Mouse (Mus musculus) lung, postnatal 0 days (tissue): ENCODE measurements around the gene Mccc2. TPM values are rescaled to one million over a fixed set of nuclear protein-coding genes. Genes with fewer than 3 reads are reported as not detected.
"Not testable (repeated sequence)": the region's sequence is repeated elsewhere in the genome, so short reads cannot be mapped to it uniquely, and the experiment has no call there.

Experiments used
- ATAC-seq: fragments of 200-750 bp; cut with Nextera tagmentation; 2 replicates; pipeline ENCODE4 v1.8.0; 2017; ENCODE audit warnings: moderate library complexity
- DNase-seq: peaks from one replicate; pipeline ENCODE4 v3.0.0-alpha.2; 2016; ENCODE audit warnings: low spot score
- H3K27ac ChIP-seq: fragments of 300-500 bp; sonication (generic); 2 replicates; pipeline ENCODE4 v1.5.1; 2014; ENCODE audit warnings: antibody characterized with exemption, mild to moderate bottlenecking, low read length, mixed read lengths
- H3K27me3 ChIP-seq: fragments of 300-500 bp; sonication (generic); replicated peaks from 2 replicates; pipeline ENCODE4 v1.6.1; 2014; ENCODE audit warnings: low read length, mixed read lengths; ENCODE audit not compliant: insufficient read depth
- H3K36me3 ChIP-seq: fragments of 300-500 bp; sonication (generic); 2 replicates; pipeline ENCODE4 v1.6.1; 2014; ENCODE audit warnings: low read length, mixed read lengths; ENCODE audit not compliant: insufficient read depth
- H3K4me1 ChIP-seq: fragments of 300-500 bp; sonication (generic); 2 replicates; pipeline ENCODE4 v1.6.1; 2014; ENCODE audit warnings: antibody characterized with exemption, low read depth, low read length, mixed read lengths; ENCODE audit not compliant: insufficient read depth
- H3K4me2 ChIP-seq: fragments of 300-500 bp; sonication (generic); replicated peaks from 2 replicates; pipeline ENCODE4 v1.6.1; 2014; ENCODE audit warnings: low read depth, mild to moderate bottlenecking, low read length, moderate library complexity, mixed read lengths
- H3K4me3 ChIP-seq: fragments of 300-500 bp; sonication (generic); 2 replicates; pipeline ENCODE4 v1.5.1; 2014; ENCODE audit warnings: low read depth, low read length
- H3K9ac ChIP-seq: fragments of 300-500 bp; sonication (generic); replicated peaks from 2 replicates; pipeline ENCODE4 v1.6.1; 2014; ENCODE audit warnings: low read depth, mild to moderate bottlenecking
- H3K9me3 ChIP-seq: fragments of 300-500 bp; sonication (generic); 2 replicates; pipeline ENCODE4 v1.6.1; 2016; ENCODE audit warnings: low read length, mixed read lengths
- CTCF ChIP-seq: IDR thresholded peaks from 2 replicates; pipeline ENCODE4 v1.5.1; 2016; ENCODE audit warnings: antibody characterized with exemption, mild to moderate bottlenecking
- EP300 ChIP-seq: IDR thresholded peaks from 2 replicates; pipeline ENCODE4 v1.6.1; 2016; ENCODE audit warnings: antibody characterized with exemption, mild to moderate bottlenecking, control low read depth
- WGBS: fragments of 180-500 bp; shearing (Covaris S2); extraction: QIAGEN DNeasy Blood & Tissue Kit; methylation state at CpG from one replicate; pipeline ENCODE4 v1.1.7; 2014; 5-methylcytosine and 5-hydroxymethylcytosine counted together
- polyA plus RNA-seq: library from polyadenylated mRNA; unstranded; fragments of >200 nt; fragmentation: Nextera tagmentation; extraction: Ambion mirVana; gene quantifications from 2 replicates; pipeline ENCODE4 v1.2.1, GENCODE M21; 2015

The Mccc2 gene
- polyA plus RNA-seq: 23.2 and 23.9 TPM in 2 replicates

GRCm38 (mm10) chr13:100014906-100015895 lies at the start of gene Mccc2:
Gene Mccc2 (minus strand): TSS chr13:100015639.
- H3K36me3 ChIP-seq: peaks cover 6% of the 10 kb centered on the region; the same call in 1 of the 2 replicates
- no peaks in the 10 kb centered on the region for H3K27me3 ChIP-seq
- H3K4me1 ChIP-seq: peaks cover 6% of the 10 kb centered on the region; the same call in 1 of the 2 replicates
- peak within 1 kb of the TSS; percentile 63 for H3K4me3 ChIP-seq
- TF ChIP-seq EP300 (peak; percentile 35; the same call in 1 of the 2 replicates), CTCF (no peak)
- ATAC-seq: peak; percentile 100
- peak within 1 kb of the TSS; percentile 84 for H3K4me2 ChIP-seq
- peak within 1 kb of the TSS; percentile 85 for H3K27ac ChIP-seq
- peak within 1 kb of the TSS; percentile 70 for H3K9ac ChIP-seq
- 3% methylated on average over 47 of the region's 47 CpGs for WGBS
- DNase-seq: peak; percentile 97
- H3K9me3 ChIP-seq: no peaks in the 10 kb centered on the region

GRCm38 (mm10) chr13:100063936-100064335 lies 48.5 kb upstream of the Mccc2 start:
- peak; percentile 64 for ATAC-seq
- peaks cover 54% of the 10 kb centered on the region for H3K36me3 ChIP-seq
- no peak for TF ChIP-seq CTCF
- 0 out of 2 replicates have a peak, but pooled peaks have one; percentile 9 for TF ChIP-seq EP300
- H3K27me3 ChIP-seq: no peaks in the 10 kb centered on the region
- peak; percentile 31 for DNase-seq
- no peak overlapping the region for H3K9ac ChIP-seq
- H3K9me3 ChIP-seq: no peaks in the 10 kb centered on the region
- H3K4me2 ChIP-seq: no peak overlapping the region
- no peak overlapping the region for H3K27ac ChIP-seq
- no peaks in the 10 kb centered on the region for H3K4me1 ChIP-seq
- no peak overlapping the region for H3K4me3 ChIP-seq
- 66% methylated on average over 3 of the region's 3 CpGs for WGBS

- 94% methylated on average over 8 of the region's 8 CpGs for WGBS
- not testable (repeated sequence) for H3K9me3 ChIP-seq, H3K27ac ChIP-seq, H3K4me3 ChIP-seq, H3K4me2 ChIP-seq, H3K4me1 ChIP-seq, H3K27me3 ChIP-seq, DNase-seq, ATAC-seq, H3K9ac ChIP-seq
- H3K36me3 ChIP-seq: peaks cover 59% of the 10 kb centered on the region
Measured at GRCm38 (mm10) chr13:100057738-100058137, 42.3 kb upstream of the Mccc2 start.

GRCm38 (mm10) chr13:100026013-100026412 lies 10.6 kb upstream of the Mccc2 start:
- H3K4me2 ChIP-seq: no peak overlapping the region
- H3K9me3 ChIP-seq: no peaks in the 10 kb centered on the region
- no peak for DNase-seq
- no peak for ATAC-seq
- no peak overlapping the region for H3K4me3 ChIP-seq
- no peak overlapping the region for H3K27ac ChIP-seq
- H3K27me3 ChIP-seq: no peaks in the 10 kb centered on the region
- no peak overlapping the region for H3K9ac ChIP-seq
- peaks cover 57% of the 10 kb centered on the region for H3K36me3 ChIP-seq
- TF ChIP-seq CTCF (no peak), EP300 (no peak)
- no peaks in the 10 kb centered on the region for H3K4me1 ChIP-seq
- 86% methylated on average over 6 of the region's 6 CpGs for WGBS

- no peak for TF ChIP-seq CTCF
- TF ChIP-seq EP300: no peak
- H3K27me3 ChIP-seq: no peaks in the 10 kb centered on the region
- H3K4me3 ChIP-seq: no peak overlapping the region
- WGBS: 83% methylated on average over 9 of the region's 9 CpGs
- ATAC-seq (no peak), DNase-seq (no peak)
- H3K27ac ChIP-seq: no peak overlapping the region
- peaks cover 6% of the 10 kb centered on the region; the same call in 1 of the 2 replicates for H3K4me1 ChIP-seq
- H3K9me3 ChIP-seq: no peaks in the 10 kb centered on the region
- no peak overlapping the region for H3K4me2 ChIP-seq
- H3K36me3 ChIP-seq: peaks cover 7% of the 10 kb centered on the region; the same call in 1 of the 2 replicates
- H3K9ac ChIP-seq: no peak overlapping the region
Measured at GRCm38 (mm10) chr13:100016891-100017290, 1.5 kb upstream of the Mccc2 start.

GRCm38 (mm10) chr13:100015937-100016336 lies 498 bp upstream of the Mccc2 start:
- TF ChIP-seq CTCF: no peak
- no peak for TF ChIP-seq EP300
- peaks cover 7% of the 10 kb centered on the region; the same call in 1 of the 2 replicates for H3K36me3 ChIP-seq
- peaks cover 6% of the 10 kb centered on the region; the same call in 1 of the 2 replicates for H3K4me1 ChIP-seq
- H3K4me2 ChIP-seq: peak overlapping the region; percentile 84
- ATAC-seq (peak; percentile 3; the same call in 1 of the 2 replicates), DNase-seq (no peak)
- WGBS: 11% methylated on average over 8 of the region's 8 CpGs
- H3K27ac ChIP-seq: peak overlapping the region; percentile 85
- H3K9me3 ChIP-seq: no peaks in the 10 kb centered on the region
- H3K9ac ChIP-seq: peak overlapping the region; percentile 48
- peak overlapping the region; percentile 63 for H3K4me3 ChIP-seq
- H3K27me3 ChIP-seq: no peaks in the 10 kb centered on the region
